Mouse (Mus musculus): ENCODE data around the gene Ptpn4. TPM values are rescaled to one million over a fixed set of nuclear protein-coding genes. Genes with fewer than 3 reads are reported as not detected.

Gene Ptpn4
- total and polyA plus RNA-seq, 2 experiments from 2014 or later: 4.1 to 16.7 TPM

- Histone ChIP-seq H3K36me3 (replicated peaks; ENCODE audit: control insufficient read depth, insufficient read depth, low read length) (peaks cover 3% of the 10 kb centered on the region; the same call in 1 of the 2 replicates), H3K9ac (replicated peaks; ENCODE audit: low read depth, low read length) (no peak overlapping the region), H3K9me3 (replicated peaks; ENCODE audit: control insufficient read depth, low read length) (no peaks in the 10 kb centered on the region), H3K4me1 (ENCODE audit: control insufficient read depth, insufficient read depth) (no peaks in the 10 kb centered on the region), H3K27ac (ENCODE audit: low read depth) (no peak overlapping the region), H3K4me2 (ENCODE audit: low read depth, low read length) (no peak overlapping the region), H3K4me3 (ENCODE audit: low read depth, low read length) (no peak overlapping the region), H3K27me3 (ENCODE audit: control insufficient read depth, insufficient read depth, low read length) (no peaks in the 10 kb centered on the region)
- no peak for DNase-seq (ENCODE audit: low spot score)
- ATAC-seq (ENCODE audit: insufficient read depth, low read depth): no peak
- no peak for TF ChIP-seq EP300 (IDR thresholded peaks at IDR 0.05; ENCODE audit: low read depth)
- peak; percentile 37 for TF ChIP-seq CTCF (IDR thresholded peaks at IDR 0.05; ENCODE audit: low read depth)
- 71% methylated on average over 2 of the region's 2 CpGs for WGBS
These were observed 183.1 kb downstream of the Ptpn4 start for GRCm38 (mm10) chr1:119654307-119654706.

- Histone ChIP-seq H3K36me3 (replicated peaks; ENCODE audit: control insufficient read depth, insufficient read depth, low read length) (no peaks in the 10 kb centered on the region), H3K4me3 (ENCODE audit: low read depth, low read length) (no peak overlapping the region), H3K27ac (ENCODE audit: low read depth) (no peak overlapping the region), H3K27me3 (ENCODE audit: control insufficient read depth, insufficient read depth, low read length) (no peaks in the 10 kb centered on the region), H3K4me1 (ENCODE audit: control insufficient read depth, insufficient read depth) (peaks cover 11% of the 10 kb centered on the region; the same call in 1 of the 2 replicates), H3K9ac (replicated peaks; ENCODE audit: low read depth, low read length) (no peak overlapping the region), H3K4me2 (ENCODE audit: low read depth, low read length) (no peak overlapping the region), H3K9me3 (replicated peaks; ENCODE audit: control insufficient read depth, low read length) (no peaks in the 10 kb centered on the region)
- 84% methylated on average over 5 of the region's 5 CpGs for WGBS
- no peak for DNase-seq (ENCODE audit: low spot score)
- no peak for TF ChIP-seq EP300 (IDR thresholded peaks at IDR 0.05; ENCODE audit: low read depth)
- no peak for TF ChIP-seq CTCF (IDR thresholded peaks at IDR 0.05; ENCODE audit: low read depth)
- ATAC-seq (ENCODE audit: insufficient read depth, low read depth): no peak
These were observed 187.0 kb downstream of the Ptpn4 start for GRCm38 (mm10) chr1:119650386-119650785.

GRCm38 (mm10) chr1:119649627-119650026, 187.8 kb downstream of the Ptpn4 start:
- DNase-seq (ENCODE audit: low spot score) (no peak), ATAC-seq (ENCODE audit: insufficient read depth, low read depth) (no peak)
- no peak overlapping the region for H3K4me2 ChIP-seq (ENCODE audit: low read depth, low read length)
- no peak overlapping the region for H3K9ac ChIP-seq (replicated peaks; ENCODE audit: low read depth, low read length)
- TF ChIP-seq EP300 (IDR thresholded peaks at IDR 0.05; ENCODE audit: low read depth) (no peak), CTCF (IDR thresholded peaks at IDR 0.05; ENCODE audit: low read depth) (no peak)
- 20% methylated on average over 2 of the region's 2 CpGs for WGBS
- no peak overlapping the region for H3K27ac ChIP-seq (ENCODE audit: low read depth)
- H3K4me1 ChIP-seq (ENCODE audit: control insufficient read depth, insufficient read depth): peaks cover 11% of the 10 kb centered on the region; the same call in 1 of the 2 replicates
- H3K36me3 ChIP-seq (replicated peaks; ENCODE audit: control insufficient read depth, insufficient read depth, low read length): no peaks in the 10 kb centered on the region
- H3K9me3 ChIP-seq (replicated peaks; ENCODE audit: control insufficient read depth, low read length): no peaks in the 10 kb centered on the region
- no peak overlapping the region for H3K4me3 ChIP-seq (ENCODE audit: low read depth, low read length)
- no peaks in the 10 kb centered on the region for H3K27me3 ChIP-seq (ENCODE audit: control insufficient read depth, insufficient read depth, low read length)

- ATAC-seq (ENCODE audit: insufficient read depth, low read depth) (peak; percentile 93), DNase-seq (ENCODE audit: low spot score) (peak; percentile 66)
- H3K27me3 ChIP-seq (ENCODE audit: control insufficient read depth, insufficient read depth, low read length): no peaks in the 10 kb centered on the region
- H3K27ac ChIP-seq (ENCODE audit: low read depth): peak within 1 kb of the TSS; percentile 92
- H3K36me3 ChIP-seq (replicated peaks; ENCODE audit: control insufficient read depth, insufficient read depth, low read length): no peaks in the 10 kb centered on the region
- no peaks in the 10 kb centered on the region for H3K9me3 ChIP-seq (replicated peaks; ENCODE audit: control insufficient read depth, low read length)
- peak within 1 kb of the TSS; percentile 94 for H3K4me2 ChIP-seq (ENCODE audit: low read depth, low read length)
- peaks cover 11% of the 10 kb centered on the region; the same call in 1 of the 2 replicates for H3K4me1 ChIP-seq (ENCODE audit: control insufficient read depth, insufficient read depth)
- under 1% methylated on average over 86 of the region's 86 CpGs for WGBS
- peak within 1 kb of the TSS; percentile 68 for H3K9ac ChIP-seq (replicated peaks; ENCODE audit: low read depth, low read length)
- H3K4me3 ChIP-seq (ENCODE audit: low read depth, low read length): peak within 1 kb of the TSS; percentile 91
- TF ChIP-seq EP300 (IDR thresholded peaks at IDR 0.05; ENCODE audit: low read depth): no peak
- no peak for TF ChIP-seq CTCF (IDR thresholded peaks at IDR 0.05; ENCODE audit: low read depth)
These were observed 189.0 kb downstream of the Ptpn4 start, which contains the start of gene Epb41l5 for GRCm38 (mm10) chr1:119648205-119649111. Gene Epb41l5 (minus strand): TSS chr1:119649000.

GRCm38 (mm10) chr1:119646356-119646755, 191.1 kb downstream of the Ptpn4 start:
- Histone ChIP-seq H3K4me3 (ENCODE audit: low read depth, low read length) (no peak overlapping the region), H3K9me3 (replicated peaks; ENCODE audit: control insufficient read depth, low read length) (no peaks in the 10 kb centered on the region), H3K9ac (replicated peaks; ENCODE audit: low read depth, low read length) (no peak overlapping the region), H3K36me3 (replicated peaks; ENCODE audit: control insufficient read depth, insufficient read depth, low read length) (no peaks in the 10 kb centered on the region), H3K4me2 (ENCODE audit: low read depth, low read length) (no peak overlapping the region), H3K4me1 (ENCODE audit: control insufficient read depth, insufficient read depth) (peaks cover 11% of the 10 kb centered on the region; the same call in 1 of the 2 replicates), H3K27ac (ENCODE audit: low read depth) (no peak overlapping the region), H3K27me3 (ENCODE audit: control insufficient read depth, insufficient read depth, low read length) (no peaks in the 10 kb centered on the region)
- no peak for ATAC-seq (ENCODE audit: insufficient read depth, low read depth)
- TF ChIP-seq EP300 (IDR thresholded peaks at IDR 0.05; ENCODE audit: low read depth): no peak
- no peak for DNase-seq (ENCODE audit: low spot score)
- WGBS: 69% methylated on average over 2 of the region's 2 CpGs

All from heart, postnatal 0 days (tissue).